Mouse (Mus musculus) urinary bladder, adult 18-20 months (tissue): ENCODE measurements at regions not wholly inside any gene's neighbourhood (a gene's known extent, or its start where the extent isn't known, plus 50 kb on each side); places are given as distances from the start of the nearest gene placed in this dataset.

Experiments used
- DNase-seq, 2 experiments: peaks; one replicate each; pipeline ENCODE4 v3.0.0; 2022; ENCODE audit warnings: low spot score in 2 of 2, mixed read lengths in 2 of 2

DNA sequence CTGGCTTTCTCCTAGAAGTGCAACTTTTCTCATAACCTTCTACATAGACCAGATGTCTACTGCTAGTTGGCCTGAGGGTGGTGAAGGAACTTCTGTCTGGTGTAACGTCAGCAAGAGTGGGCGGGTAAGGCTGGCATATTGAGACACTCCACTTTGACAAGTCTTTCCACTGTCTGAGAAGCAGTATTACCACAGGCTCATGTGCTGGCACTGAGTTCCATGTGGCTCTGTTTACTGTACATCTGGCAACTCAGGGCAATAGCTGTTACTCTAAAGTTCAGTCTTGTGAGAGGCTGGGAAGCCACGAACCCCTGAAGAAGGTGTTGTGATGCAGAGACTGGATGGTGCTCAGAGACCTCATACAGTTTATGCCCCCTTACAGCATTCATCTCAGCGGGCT lies 230.7 kb upstream of the Tbx18 start:
- no peak for DNase-seq

DNA sequence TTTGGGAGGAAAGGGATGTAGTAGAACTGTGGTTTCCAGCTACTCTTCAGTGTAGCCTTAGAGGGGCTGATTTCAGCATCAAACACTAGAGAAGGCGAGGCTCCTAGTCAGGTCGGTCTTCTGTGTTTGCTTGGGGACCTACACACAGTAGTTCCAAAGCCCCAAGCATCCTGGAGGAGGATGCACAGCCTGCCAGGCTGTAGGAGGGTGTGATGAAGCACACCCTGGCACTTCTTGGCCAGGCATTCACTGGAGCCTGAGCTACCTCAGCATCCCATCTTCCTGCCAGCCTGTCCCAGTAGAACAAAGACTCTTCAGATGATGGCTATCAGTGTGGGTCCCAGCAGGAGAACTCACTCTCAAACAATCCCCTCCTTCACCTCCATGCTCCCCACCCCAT lies 233.4 kb upstream of the Tbx18 start:
- DNase-seq, result no peak

DNA sequence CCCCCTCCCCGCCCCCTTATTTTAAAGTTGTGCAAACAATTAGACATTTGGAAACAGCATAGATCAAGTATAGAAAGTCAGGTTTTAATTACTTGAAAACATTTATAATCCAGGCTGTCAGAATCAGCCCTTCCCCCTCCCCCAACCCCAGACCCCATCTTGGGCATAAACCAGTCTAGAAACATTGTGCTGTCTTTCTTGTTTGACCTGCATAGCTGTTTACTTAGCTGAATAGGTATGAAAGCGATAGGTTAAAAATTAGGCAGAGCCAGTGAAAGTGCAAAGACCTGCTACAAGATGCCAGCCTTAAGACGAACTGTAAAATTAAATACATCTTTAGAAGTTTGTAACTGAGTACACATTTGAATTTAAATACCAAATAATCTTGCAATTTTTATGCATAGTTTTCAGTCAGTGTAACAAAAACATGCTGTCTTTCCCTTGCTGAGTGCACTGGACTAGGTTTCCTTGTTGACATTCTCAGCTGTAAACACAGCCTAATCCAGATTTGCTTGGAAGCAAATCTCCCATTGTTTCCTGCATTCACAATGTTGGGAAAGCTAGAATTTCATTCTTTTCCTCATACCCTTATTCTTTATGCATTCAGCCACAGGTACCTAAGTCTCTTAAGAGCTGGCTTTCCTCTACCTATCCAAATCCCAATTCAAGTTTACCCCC lies 234.2 kb upstream of the Tbx18 start:
- DNase-seq, result no peak

DNA sequence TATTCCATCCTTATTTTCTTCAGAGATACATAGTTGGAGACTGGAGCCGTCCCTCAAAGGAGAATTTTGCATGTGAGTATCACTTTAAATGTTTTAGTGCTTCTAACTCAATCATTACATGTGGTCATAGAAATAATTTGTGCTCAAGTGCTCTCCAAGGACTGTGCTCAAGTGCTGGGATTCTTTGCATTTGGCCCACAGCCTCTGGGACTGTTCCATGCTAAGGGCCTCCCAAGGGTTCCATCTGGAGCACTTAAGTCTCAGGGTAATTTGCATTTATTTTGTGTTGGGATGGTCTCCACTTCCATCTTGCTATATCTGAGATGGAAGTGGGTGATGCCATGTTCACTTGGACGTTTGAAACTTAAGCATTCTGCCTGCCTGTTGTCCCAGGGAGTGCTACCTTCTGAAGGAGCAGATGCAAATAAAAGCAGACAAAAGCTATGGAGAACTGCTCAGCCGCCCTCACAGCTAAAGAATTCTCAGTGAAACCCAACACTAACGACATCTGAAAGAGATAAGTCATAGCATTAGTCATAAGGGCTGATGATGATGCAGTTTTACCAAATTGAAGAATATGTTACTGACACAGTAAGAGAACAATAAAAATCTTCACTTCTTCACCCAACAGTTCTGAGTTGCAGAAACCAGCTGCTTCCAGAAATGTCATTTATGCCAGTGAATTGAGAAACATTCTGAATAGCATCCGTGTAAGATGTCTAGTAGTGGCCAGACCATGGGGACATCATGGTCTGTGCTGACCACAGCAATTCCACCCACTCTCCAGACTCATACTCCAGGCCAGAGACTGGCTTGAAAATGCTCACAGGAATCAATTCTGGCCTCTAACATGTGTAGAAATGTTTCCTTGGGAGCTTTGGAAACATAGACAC lies 237.4 kb upstream of the Tbx18 start:
- no peak for DNase-seq

DNA sequence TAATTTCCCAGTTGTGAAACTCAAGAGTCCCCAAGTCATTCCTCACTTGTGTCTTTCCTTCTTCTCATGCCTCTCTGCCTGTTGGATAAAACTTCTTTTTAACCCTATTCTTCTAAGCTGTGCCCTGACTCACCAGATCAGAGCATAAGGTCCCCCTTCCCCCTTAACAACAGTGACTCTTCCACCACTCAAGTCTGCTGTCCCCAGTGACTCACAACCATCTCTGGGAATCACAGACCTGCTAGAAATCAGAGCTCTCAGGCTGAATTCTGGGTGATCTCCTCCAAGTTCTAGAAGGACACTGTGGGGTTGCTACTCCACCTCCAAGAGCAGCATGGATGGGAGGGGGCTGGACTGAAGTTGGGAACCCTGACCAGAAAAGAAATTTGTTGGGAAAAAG lies 239.5 kb upstream of the Tbx18 start:
- no peak for DNase-seq

DNA sequence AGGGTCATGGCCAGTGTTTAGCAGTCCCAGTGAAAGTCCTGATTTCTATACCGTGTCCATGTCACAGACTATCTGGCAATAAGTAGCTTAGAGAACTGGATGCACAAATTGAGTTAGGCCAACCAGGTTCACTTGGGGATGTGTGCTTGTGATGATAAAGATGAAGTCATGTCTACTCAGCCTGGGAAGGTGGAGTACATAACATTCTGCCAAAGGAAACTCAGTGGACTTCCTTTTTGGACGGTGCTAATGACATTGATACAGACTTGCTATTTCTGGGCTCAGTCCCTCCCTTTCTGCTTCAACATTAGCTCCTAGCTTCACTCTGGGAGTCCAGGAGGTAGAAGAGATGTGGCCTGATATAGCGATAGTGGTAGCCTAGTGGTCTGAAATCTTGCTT lies 240.7 kb upstream of the Tbx18 start:
- no peak for DNase-seq

DNA sequence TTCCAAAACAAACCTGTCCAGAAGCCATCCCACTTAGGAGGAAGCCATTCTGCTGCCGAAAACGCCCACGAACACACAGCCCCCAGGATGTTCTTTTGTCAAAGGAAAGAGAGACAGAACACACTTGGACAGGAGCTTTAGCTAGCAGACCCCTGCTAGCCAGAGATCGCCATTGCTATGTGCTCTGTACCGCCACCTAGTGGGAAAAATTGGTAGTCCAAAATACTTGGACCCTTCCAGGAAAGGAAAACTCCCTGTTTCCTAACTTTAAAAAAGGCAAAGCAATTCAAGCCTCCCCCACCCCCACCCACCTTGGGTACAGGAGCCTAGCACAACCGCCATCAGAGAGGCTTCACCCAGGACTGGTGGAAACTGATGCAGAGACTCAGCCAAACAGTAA lies 242.5 kb upstream of the Tbx18 start:
- no peak for DNase-seq

DNA sequence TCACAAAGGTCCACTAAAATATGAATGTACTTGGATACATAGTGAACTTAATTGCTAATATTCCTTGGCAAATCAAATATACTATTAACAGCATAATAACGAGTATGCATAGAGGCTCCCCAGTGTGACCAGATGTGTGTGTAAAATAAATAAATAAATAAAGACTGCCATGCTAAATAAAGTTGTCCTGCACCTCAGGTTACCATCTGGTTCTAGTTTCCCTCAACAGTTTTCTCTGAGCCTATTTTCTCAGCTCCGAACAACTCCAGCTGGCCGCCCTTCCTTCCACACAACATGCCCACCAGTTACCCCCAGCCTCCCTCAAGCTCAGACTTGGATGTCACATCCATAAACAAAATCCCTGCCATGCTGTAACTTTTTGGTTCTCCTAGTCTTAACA lies 253.8 kb upstream of the Tbx18 start:
- no peak for DNase-seq

DNA sequence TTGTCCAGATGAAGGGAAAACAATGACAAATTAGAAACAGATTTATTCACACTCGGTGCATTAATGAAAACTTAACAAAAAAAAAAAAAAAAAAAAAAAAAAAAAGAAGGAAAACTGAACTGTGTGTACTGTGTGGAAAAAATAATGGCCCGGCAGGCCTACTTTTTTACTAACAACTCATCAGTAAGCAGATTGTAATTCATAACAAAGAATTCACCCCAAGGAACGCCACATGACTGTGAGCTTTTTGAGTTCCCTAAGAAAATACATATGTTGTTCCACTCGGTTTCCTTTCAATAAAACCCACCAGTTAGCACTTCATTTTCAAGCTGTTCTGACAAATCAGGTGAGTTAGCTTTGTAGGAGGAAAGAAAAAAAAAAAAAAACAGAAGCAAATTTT lies 254.4 kb upstream of the Tbx18 start:
- no peak for DNase-seq

DNA sequence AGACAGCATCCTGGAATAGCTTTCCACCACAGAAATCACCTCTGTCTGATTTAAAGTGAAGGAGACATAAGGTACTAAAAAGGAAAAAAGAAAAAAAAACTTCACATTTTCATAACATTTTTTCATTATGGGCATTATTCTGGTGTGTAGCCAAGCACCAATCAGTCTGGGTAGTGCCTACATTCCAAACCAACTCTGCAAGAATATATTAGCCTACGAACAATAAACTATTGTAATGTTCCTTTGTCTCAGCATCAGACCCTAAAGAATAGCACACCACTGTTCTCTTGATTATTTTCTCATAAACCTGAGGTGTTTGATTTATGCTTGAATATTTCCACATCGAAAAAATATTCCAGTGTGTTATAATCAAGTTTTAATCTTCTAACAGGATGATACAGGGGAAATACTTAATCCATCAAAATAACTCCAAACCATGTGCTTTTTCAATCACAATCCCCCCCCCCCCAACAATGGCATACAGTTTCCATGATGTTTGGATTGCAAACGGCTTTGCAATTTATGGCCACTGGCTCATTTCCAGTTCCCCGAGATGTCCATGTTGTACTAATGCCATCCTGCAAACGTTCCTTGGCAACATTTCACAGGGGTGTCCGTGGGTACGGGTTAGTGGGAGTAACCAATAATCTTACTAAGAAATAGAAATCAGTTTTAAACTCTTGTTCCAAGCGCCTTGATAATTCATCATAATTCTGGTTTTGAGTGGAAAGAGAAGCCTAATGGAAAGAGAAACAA lies 275.1 kb upstream of the Tbx18 start:
- no peak for DNase-seq

DNA sequence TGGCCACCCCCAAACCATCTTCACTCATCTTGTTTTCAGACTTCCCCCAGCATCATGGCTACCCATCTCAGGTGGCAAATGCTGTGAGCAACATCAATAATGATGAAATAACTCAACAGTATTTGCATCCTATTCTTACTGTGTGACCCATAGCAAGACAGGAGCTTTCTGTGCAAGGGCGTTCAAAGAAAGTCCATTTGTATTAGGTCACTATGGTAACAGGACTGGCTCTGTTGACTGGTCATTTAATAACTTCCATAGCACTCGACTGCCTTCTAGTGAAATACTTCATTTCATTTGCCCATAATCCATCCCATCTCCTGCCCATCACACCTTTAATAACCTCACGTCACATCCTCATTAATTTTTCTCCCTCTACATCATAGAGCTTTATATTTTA lies 292.7 kb upstream of the Tbx18 start:
- DNase-seq, result no peak

DNA sequence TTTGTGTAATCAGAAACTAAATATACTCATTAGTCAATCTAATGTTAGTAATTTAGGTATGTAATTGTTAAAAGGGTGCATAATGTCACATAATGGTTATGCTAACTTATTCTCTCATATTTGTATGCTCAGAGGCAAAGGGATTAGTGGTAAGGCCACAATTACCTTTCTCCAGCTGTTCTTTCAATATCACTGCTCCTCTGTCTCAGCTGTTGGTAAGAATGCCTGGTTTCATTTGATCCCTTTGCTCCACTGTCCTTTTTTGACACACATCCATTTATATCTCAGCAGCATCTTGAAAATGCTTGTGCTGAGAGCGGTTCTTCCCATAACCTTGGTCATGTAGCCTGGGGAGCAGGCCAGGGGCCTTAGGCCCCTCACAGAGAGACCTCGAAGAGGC lies 294.9 kb upstream of the Tbx18 start:
- no peak for DNase-seq

DNA sequence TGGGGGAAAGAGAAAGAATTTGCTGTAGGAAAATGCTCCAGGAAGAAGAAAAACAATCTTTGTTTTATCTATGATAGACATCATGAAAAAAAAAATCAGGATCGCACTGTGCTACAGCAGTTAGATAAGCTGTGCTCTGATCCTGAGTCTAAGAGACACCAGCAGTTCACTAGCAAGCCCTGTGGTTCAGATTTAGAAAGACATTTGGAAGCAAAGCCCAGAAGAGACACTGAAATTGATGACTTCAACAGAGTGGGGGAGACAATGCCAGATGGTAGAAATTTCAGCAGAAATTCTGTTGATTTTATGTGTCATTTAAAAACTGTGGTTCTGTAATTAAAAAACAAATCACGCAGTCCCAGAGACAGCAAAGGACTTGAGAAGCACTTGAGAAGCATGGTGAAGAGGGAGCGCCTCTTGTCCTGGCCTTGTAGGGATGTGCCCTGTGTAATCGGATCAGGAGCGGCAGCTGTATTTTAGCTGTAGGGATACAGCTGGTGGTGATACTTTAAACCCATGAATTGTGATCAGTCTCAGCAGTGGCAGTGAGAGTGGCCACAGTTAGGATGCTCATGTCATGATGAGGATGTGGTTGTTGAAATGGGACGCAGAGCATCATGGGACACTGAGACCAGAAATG lies 296.4 kb upstream of the Nt5e start:
- no peak for DNase-seq

DNA sequence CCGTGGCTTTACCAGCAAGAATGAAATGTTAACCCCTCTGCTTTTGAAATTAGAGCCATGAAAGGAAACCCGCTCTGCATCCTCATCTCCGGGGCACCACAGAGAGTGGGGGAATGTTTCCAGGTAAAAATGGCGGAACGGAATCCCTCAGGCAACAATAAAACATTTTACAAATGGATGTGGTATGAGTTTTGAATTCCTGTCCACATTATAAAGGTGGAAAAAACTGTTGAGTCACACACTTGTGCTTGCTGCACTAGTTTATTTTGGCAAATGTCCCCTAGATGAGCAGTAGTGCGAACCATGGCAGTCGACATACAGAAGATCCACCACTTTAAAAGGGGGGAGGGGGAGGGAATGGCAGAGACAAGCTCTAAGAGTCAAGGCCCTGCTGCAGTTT lies 289.4 kb upstream of the Nt5e start:
- no peak for DNase-seq

DNA sequence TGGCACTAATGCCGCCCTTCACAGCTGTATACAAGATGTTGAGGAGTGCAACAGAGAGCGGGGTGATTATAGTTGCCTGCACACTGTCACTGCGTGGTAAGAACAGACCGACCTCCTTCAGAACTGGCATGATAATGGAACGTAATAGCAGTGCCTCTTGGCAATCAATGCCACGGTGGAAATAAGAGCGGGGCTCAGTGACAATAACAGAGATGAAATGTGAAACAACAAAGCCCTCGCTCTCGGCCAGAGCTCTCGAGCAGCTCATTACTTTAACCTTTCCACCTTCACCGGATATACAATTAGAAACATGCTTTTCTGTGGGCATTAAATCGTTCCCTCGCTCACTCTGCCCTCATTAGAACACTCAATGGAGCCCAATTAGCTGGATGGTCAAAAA lies 277.7 kb upstream of the Nt5e start:
- no peak for DNase-seq

DNA sequence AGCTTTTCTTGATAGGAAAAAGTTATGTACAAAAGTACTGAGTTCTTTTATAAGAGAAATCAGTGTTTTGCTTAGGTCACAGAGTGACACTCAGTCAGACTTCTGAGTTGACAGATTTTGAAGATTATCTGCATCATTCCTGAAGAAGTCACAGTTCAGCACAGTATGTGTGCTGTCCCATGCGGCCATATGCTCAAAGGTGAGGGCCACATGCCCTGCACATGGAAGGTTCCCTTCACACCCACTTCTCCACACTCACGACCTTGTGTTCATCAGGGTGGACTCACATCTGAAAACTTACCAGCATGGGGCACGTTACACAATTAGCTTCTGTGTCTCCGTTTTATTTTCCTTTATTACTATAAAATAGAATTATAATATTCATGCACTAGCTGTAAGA lies 277.2 kb upstream of the Nt5e start:
- no peak for DNase-seq

DNA sequence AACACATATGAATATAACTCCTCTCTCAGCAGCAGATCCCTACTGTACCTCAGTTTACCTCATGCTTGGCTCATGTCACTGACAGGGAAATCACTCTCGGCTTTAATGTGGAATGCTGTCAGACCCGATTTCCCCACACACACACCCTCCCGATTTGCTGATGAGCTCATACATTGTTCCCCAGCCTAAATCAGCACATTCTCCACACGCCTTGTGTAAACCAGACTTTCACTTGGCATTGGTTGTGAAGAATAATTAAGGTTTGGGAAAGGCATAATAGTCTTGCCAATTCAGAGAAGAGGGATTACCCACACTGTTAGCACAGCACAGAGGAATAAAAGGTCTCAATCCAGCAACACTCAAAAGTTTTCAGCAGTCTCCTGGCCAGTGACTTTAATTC lies 268.4 kb upstream of the Nt5e start:
- no peak for DNase-seq

DNA sequence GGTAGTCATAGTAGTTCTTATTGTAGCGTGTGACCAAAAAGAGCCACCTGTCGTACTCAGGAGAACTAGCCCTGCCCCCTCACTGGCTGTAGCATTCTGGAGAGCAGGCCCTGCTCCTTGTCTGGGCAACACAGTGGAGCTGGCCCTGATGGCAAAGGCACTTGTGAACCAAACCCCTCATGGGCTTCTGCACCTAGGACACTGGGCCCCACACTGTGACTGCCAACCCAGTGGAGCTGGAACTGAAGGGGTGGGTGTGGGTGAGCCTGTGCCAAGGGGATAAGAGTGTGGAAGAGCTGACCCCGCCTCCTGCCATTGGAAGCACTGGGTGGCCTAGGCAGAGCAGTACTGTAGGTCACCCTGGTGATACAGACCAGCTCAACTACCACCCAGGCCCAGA lies 268.0 kb upstream of the Nt5e start:
- DNase-seq, result no peak

DNA sequence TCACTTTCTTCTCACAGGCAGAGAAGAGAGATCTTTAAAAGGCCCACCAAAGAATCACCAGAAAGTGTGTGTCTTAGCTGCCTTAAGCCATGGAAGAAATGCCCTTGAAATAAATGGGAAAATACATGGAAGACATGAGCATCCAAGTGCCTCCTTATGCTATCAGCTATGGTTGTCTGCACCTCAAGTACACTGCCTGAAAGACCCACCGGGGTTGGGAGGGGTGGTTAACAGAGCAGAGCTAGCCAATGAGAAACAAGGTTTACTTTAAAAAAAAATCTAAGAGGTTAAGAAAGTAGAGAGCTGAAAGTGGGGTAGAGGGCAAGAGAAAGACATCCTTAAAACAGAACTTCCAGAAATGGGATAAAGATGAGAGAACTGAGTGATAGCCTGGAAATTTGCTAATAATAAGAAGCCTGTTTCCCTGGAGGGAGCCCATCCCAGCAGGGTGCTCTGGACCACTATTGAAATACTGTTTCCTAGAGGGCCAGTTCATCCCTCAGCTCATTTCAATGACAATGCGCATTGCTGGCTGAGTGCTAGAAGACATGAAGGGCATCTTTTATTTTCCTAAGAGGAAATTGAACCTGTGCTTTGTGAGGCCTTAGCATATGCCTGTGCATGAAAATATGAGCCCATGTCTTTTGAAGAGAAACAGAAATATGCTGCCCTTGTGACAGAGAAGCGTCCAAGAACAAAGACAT lies 262.9 kb upstream of the Nt5e start:
- no peak for DNase-seq

DNA sequence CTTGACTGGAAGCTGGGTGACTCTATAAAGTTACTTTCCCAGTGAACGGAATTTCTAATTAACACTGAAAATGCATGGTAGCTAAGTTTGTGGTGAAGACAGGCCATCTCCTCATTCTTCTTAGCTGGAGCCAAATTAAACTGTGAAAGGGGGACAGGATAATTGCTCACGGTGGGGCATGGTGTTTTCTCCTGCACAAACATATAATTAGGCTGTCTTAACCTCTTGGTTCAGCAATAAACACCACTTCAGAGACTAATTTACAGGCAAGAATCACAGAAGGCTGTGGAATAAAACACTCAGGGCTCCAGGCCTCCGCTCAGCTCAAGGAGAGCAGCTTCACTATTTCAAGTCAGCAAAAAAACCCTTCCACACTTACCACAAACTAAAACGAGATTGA lies 261.9 kb upstream of the Nt5e start:
- DNase-seq, result no peak

DNA sequence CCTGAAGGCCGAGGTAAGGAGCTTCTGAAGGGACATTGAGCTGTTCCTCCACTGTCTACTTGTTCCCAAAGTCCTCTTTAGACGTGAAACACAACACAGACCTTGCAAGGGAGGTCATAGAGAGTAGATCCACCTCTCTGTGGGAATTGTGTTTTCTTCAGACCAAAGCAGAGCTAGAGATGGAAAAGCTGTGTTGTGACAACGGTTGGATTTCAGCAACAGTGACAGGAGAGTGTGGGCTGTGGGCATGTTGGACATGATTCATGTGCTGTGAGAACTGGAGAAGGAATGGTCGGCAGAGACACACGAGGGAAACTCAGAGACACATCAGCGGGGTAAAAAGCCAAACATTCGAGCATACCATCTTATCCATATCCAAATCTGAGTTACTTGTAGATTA lies 261.2 kb upstream of the Nt5e start:
- no peak for DNase-seq

DNA sequence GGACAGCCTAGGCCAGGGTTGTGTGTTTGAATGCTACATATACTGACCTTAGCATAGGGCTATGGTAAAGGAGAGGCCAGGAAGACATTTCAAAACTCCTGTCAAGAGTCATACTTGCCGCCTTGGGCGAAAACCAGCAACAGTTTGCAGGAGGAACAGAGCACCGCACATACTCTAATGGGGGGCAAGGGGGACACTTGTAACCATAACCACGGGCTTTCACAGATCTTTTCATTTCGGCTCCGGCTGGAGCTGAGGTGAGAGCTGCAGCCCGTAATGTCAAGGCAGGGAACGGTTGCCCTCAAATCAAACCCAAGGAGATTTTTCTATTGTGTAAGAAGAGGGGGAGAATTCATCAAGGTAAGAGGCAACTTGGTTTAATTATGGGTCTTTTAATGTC lies 258.7 kb upstream of the Nt5e start:
- no peak for DNase-seq
